Mouse (Mus musculus) erythroblast, embryonic 14.5 days (primary cell): ENCODE results near the gene Arl15. TPM values are rescaled to one million over a fixed set of nuclear protein-coding genes. Genes with fewer than 3 reads are reported as not detected.

Experiments used
- H3K27me3 ChIP-seq: 2 replicates; pipeline ENCODE4 v1.6.1; 2012; ENCODE audit warnings: inconsistent platforms; ENCODE audit not compliant: control insufficient read depth
- H3K36me3 ChIP-seq: 2 replicates; pipeline ENCODE4 v1.6.1; 2012; ENCODE audit warnings: mild to moderate bottlenecking, inconsistent platforms; ENCODE audit not compliant: control insufficient read depth
- H3K4me1 ChIP-seq: 2 replicates; pipeline ENCODE4 v1.6.1; 2012; ENCODE audit warnings: inconsistent platforms; ENCODE audit not compliant: control insufficient read depth
- H3K4me3 ChIP-seq: replicated peaks from 2 replicates; pipeline ENCODE3; 2012; ENCODE audit warnings: moderate library complexity, mild to moderate bottlenecking, inconsistent platforms
- H3K9me3 ChIP-seq: 2 replicates; pipeline ENCODE4 v1.6.1; 2012; ENCODE audit warnings: low read length, inconsistent platforms, mixed read lengths; ENCODE audit not compliant: control insufficient read depth
- GATA1 ChIP-seq: IDR thresholded peaks from 2 replicates; pipeline ENCODE4 v1.6.1; 2012; ENCODE audit warnings: low read length, inconsistent platforms, mixed read lengths
- TAL1 ChIP-seq: IDR thresholded peaks from 3 replicates; pipeline ENCODE4 v1.6.1; 2012; ENCODE audit warnings: low read length, inconsistent platforms, mixed read lengths
- polyA plus RNA-seq: library from polyadenylated mRNA; stranded (reverse); fragments of >175 nt; gene quantifications from 2 replicates; pipeline ENCODE4 v1.2.3, GENCODE M21; 2012

Gene Arl15
- polyA plus RNA-seq, 1 experiment, result not detected

GRCm38 (mm10) chr13:114156689-114157088, 362.4 kb downstream of the Arl15 start:
- H3K27me3 ChIP-seq, result no peaks in the 10 kb centered on the region
- TF ChIP-seq TAL1 (no peak), GATA1 (no peak)

GRCm38 (mm10) chr13:114158111-114158730, 363.9 kb downstream of the Arl15 start:
- H3K36me3 ChIP-seq, result peaks cover 4% of the 10 kb centered on the region
- no peaks in the 10 kb centered on the region for H3K27me3 ChIP-seq
- no peak for TF ChIP-seq TAL1
- TF ChIP-seq GATA1, result no peak

More at GRCm38 (mm10) chr13:114156689-114157088, 362.4 kb downstream of the Arl15 start:
- Histone ChIP-seq H3K4me3 (no peak overlapping the region), H3K36me3 (peaks cover 4% of the 10 kb centered on the region), H3K9me3 (no peaks in the 10 kb centered on the region), H3K4me1 (no peaks in the 10 kb centered on the region)

GRCm38 (mm10) chr13:114159634-114160391, 365.5 kb downstream of the Arl15 start:
- Histone ChIP-seq H3K27me3 (no peaks in the 10 kb centered on the region), H3K4me1 (no peaks in the 10 kb centered on the region), H3K9me3 (no peaks in the 10 kb centered on the region), H3K36me3 (peaks cover under 1% of the 10 kb centered on the region), H3K4me3 (no peak overlapping the region)
- TF ChIP-seq GATA1 (no peak), TAL1 (no peak)

More at GRCm38 (mm10) chr13:114158111-114158730, 363.9 kb downstream of the Arl15 start:
- Histone ChIP-seq H3K4me1 (no peaks in the 10 kb centered on the region), H3K9me3 (no peaks in the 10 kb centered on the region), H3K4me3 (no peak overlapping the region)

- no peaks in the 10 kb centered on the region for H3K9me3 ChIP-seq
- no peaks in the 10 kb centered on the region for H3K27me3 ChIP-seq
- no peak overlapping the region for H3K4me3 ChIP-seq
- TF ChIP-seq TAL1 (no peak), GATA1 (no peak)
- no peaks in the 10 kb centered on the region for H3K4me1 ChIP-seq
- no peaks in the 10 kb centered on the region for H3K36me3 ChIP-seq
These were observed 368.4 kb downstream of the Arl15 start for GRCm38 (mm10) chr13:114162753-114163152.

- no peaks in the 10 kb centered on the region for H3K36me3 ChIP-seq
- no peaks in the 10 kb centered on the region for H3K4me1 ChIP-seq
- no peaks in the 10 kb centered on the region for H3K27me3 ChIP-seq
- no peaks in the 10 kb centered on the region for H3K9me3 ChIP-seq
- TF ChIP-seq GATA1 (no peak), TAL1 (no peak)
- H3K4me3 ChIP-seq, result no peak overlapping the region
These were observed 371.3 kb downstream of the Arl15 start for GRCm38 (mm10) chr13:114165616-114166015.

- Histone ChIP-seq H3K27me3 (no peaks in the 10 kb centered on the region), H3K36me3 (no peaks in the 10 kb centered on the region), H3K4me1 (no peaks in the 10 kb centered on the region), H3K4me3 (no peak overlapping the region), H3K9me3 (no peaks in the 10 kb centered on the region)
- TF ChIP-seq GATA1 (no peak), TAL1 (no peak)
These were observed 372.3 kb downstream of the Arl15 start for GRCm38 (mm10) chr13:114166439-114167183.

- H3K4me1 ChIP-seq, result no peaks in the 10 kb centered on the region
- TF ChIP-seq TAL1 (no peak), GATA1 (no peak)
These were observed 375.8 kb downstream of the Arl15 start for GRCm38 (mm10) chr13:114170061-114170460.

GRCm38 (mm10) chr13:114171465-114171864, 377.2 kb downstream of the Arl15 start:
- TF ChIP-seq GATA1 (no peak), TAL1 (no peak)
- no peaks in the 10 kb centered on the region for H3K27me3 ChIP-seq
- H3K36me3 ChIP-seq, result no peaks in the 10 kb centered on the region
- H3K4me3 ChIP-seq, result no peak overlapping the region
- H3K4me1 ChIP-seq, result no peaks in the 10 kb centered on the region
- H3K9me3 ChIP-seq, result no peaks in the 10 kb centered on the region

More at GRCm38 (mm10) chr13:114170061-114170460, 375.8 kb downstream of the Arl15 start:
- no peaks in the 10 kb centered on the region for H3K27me3 ChIP-seq
- H3K9me3 ChIP-seq, result no peaks in the 10 kb centered on the region
- no peak overlapping the region for H3K4me3 ChIP-seq
- H3K36me3 ChIP-seq, result no peaks in the 10 kb centered on the region

- no peaks in the 10 kb centered on the region for H3K9me3 ChIP-seq
- H3K4me3 ChIP-seq, result no peak overlapping the region
- TF ChIP-seq TAL1, result no peak
- TF ChIP-seq GATA1, result no peak
- H3K4me1 ChIP-seq, result no peaks in the 10 kb centered on the region
- no peaks in the 10 kb centered on the region for H3K27me3 ChIP-seq
- H3K36me3 ChIP-seq, result no peaks in the 10 kb centered on the region
These were observed 393.8 kb downstream of the Arl15 start for GRCm38 (mm10) chr13:114188107-114188506.
